Mouse (Mus musculus): ENCODE results near the gene Prss37.
A peak's percentile ranks its signal among the peaks of the same experiment; 100 is the strongest.

The Prss37 gene

GRCm38 (mm10) chr6:40519408-40519807 lies at the start of gene Prss37:
Prss37 (minus strand) TSS chr6:40519508.
- DNase-seq (ENCODE audit: low spot score) = no peak

- DNase-seq (ENCODE audit: low spot score) = no peak
These were observed 35.6 kb upstream of the Prss37 start, which contains the start of gene Olfr461 for GRCm38 (mm10) chr6:40554950-40555349. Olfr461 (minus strand) TSS chr6:40555050.

GRCm38 (mm10) chr6:40544690-40545089 lies 25.4 kb upstream of the Prss37 start:
- no peak for DNase-seq (ENCODE audit: low spot score)

- no peak for DNase-seq (ENCODE audit: low spot score)
These were observed 26.1 kb downstream of the Prss37 start, which contains the start of gene Tas2r108 for GRCm38 (mm10) chr6:40493229-40493628. Tas2r108 (plus strand) TSS chr6:40493529.

- DNase-seq (ENCODE audit: low spot score) = no peak
These were observed 28.4 kb downstream of the Prss37 start, which contains the start of gene Tas2r137 for GRCm38 (mm10) chr6:40490933-40491332. Tas2r137 (plus strand) TSS chr6:40491233.

- DNase-seq (ENCODE audit: low spot score) = no peak
These were observed 37.0 kb downstream of the Prss37 start for GRCm38 (mm10) chr6:40482318-40482717.

GRCm38 (mm10) chr6:40479705-40480104 lies 39.6 kb downstream of the Prss37 start:
- peak; percentile 56 for DNase-seq (ENCODE audit: low spot score)

GRCm38 (mm10) chr6:40476132-40476531 lies 43.2 kb downstream of the Prss37 start:
- no peak for DNase-seq (ENCODE audit: low spot score)

- DNase-seq (ENCODE audit: low spot score) = no peak
These were observed 47.6 kb downstream of the Prss37 start for GRCm38 (mm10) chr6:40471720-40472010.

GRCm38 (mm10) chr6:40470916-40471719 lies 48.2 kb downstream of the Prss37 start, which contains the start of gene Ssbp1:
Ssbp1 (plus strand) TSS chr6:40471352.
- DNase-seq (ENCODE audit: low spot score) = peak; percentile 98

- no peak for DNase-seq (ENCODE audit: low spot score)
These were observed 53.6 kb downstream of the Prss37 start for GRCm38 (mm10) chr6:40465710-40466109.
